Mouse (Mus musculus): Measurements from ENCODE around the gene Adcy6.
"Not testable (repeated sequence)": the region's sequence is repeated elsewhere in the genome, so short reads cannot be mapped to it uniquely, and the experiment has no call there.

The Adcy6 gene

DNA sequence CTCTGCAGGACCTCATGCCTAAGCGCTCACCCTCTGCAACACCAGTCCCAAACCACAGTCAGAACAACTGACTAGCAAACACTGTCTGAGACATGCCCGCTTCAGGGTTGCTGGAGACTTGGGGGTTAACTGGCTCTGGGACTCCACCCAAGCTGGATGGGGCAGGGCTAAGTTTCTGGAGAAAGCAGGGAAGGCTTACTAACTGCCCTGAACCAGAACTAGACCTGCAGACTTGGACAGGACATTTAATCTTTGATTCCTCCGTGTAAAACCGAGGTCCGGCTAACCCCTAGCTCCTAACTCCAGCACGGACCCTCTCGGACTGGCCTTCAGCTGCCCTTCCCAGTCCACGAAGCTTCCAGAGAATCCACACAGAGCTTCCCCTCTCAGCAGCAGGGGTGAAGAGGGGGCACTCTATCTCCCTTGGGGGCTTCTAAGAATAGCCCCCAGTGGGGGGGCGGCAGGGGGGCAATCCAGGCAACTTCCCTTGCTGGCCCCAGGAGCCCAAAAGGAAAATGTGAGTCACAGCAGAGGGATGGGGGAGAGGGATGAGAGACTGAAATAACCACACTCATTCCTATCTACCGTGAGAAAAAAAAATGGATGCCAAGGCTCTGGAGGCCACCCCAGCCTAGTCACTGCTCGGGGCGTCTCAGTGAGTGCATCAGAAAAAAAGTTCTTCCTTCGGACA lies 7.5 kb downstream of the Adcy6 start:
- peak; percentile 41 for DNase-seq (ENCODE audit: low spot score)

DNA sequence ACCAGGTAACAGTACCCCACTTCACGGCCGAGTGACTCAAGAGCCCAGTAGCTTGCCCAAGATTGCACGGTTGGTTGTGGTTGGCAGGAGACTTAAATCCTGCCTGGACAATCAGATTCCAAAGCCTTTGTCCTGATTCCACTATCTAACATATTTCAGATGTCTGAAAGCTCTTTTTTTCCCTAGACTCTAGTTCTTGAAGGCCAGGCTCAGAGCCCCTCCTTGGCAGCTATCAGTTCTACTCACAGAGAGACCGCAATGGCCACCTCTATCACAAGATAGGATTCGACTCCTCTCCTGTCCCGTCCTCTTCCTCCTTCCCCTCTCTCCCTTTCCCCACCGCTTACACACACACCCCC lies 8.1 kb downstream of the Adcy6 start:
- no peak for DNase-seq (ENCODE audit: low spot score)

DNA sequence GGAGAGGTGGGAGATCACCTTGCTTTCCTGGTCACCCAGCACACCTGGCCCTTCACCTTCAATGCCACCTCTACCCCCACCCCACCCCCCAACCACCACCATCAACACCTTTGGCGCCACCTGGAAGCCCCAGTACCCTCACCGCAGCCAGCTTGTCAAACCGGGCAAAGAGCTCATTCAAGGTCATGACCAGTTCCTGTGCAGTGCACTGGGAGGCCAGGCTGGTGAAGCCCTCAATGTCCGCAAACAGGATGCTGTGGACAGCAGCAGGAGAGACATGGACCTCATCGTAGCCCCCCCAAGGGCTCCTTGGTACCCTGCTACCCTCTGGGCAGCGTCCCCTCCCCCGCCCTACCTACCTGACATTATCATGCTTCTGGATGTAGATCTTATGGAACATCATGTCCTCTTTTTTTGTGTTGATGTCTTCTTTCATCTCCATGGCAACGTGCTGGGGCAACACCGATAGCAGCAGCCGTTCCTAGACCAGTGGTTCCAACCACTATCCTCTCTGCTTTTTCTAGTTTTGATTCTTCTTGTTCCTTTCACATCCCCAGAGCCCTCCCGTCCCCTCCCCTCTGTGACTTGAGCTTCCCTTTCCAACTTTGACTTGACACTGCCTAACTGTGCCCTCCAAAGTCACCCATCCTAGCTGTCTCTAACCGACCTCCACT lies 9.7 kb downstream of the Adcy6 start:
- DNase-seq (ENCODE audit: low spot score): no peak

DNA sequence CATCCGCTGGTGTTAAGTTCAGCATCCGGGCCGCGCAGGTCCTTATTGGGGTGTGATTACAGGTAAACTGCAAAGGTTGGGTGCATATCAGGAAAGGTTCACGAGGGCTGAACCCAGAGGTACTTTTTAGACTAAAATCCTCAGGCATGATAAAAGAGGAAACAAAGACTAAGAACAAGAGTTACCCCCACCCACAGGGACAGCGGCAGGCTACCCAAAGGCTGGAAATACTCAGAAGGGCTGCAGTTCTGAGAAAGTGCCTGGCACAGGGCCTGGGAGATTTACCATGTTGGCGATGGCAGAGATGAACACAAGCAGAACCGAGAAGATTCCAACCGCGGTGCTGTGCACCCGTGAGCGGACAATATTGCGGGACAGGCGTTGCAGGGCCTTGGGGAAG lies 13.3 kb downstream of the Adcy6 start:
- DNase-seq (ENCODE audit: low spot score): no peak

DNA sequence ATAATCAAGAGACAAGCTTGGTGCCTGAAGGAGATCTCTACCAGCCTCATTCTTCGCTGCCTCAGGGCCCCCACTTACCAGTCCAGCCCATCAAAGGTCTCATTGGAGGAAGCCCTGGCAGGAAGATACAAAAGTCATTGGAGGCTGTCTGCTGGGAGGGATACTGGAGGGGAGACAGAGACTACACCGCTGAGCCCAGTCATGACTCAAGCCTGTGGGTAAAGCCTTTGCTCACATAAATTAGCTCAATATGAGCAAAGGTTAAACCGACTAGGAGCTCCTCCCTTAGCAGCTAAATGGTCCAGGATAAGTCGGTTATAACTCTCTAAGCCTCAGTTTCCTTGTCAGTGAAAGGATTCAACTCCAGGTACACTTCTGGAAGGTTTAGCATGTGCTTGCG lies 14.8 kb downstream of the Adcy6 start:
- no peak for DNase-seq (ENCODE audit: low spot score)

DNA sequence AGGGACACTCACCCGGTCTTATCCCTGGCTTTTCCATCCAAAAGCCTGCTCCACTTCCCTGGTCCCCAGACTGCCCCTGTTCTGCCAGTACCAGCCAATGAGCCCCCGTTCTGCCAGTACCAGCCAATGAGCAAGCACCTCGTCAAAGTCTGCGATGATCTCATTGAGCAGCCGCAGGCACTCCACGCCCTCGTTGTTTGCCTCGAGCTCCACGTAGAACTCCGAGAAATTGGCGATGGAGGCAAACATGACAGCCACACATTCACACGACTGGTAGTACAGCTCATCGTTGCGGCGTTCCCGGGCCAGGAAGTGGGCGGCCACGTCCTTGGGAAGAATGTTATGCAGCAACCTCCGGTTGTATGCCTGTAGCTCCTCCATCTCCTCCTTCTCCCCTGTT lies 15.7 kb downstream of the Adcy6 start:
- DNase-seq (ENCODE audit: low spot score): no peak

DNA sequence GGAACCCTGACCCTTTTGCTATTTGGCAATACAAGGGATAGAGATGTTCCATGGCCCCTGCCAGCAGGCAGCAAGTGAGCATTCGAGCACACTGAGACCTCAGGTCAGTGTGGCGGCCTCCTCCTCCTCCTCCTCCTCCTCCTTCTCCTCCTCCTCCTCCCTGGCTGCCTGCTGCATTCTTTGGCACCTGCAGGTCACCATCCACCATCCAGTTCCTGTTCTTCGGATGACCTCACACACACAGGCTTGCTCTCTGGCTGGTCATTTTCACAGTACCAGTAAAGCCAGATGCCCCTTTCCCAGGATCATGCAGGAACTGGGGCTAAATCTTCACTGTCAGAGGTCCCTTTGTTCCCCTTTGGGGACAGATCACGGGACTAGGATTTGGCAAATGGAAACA lies 18.5 kb downstream of the Adcy6 start:
- peak; percentile 38 for DNase-seq (ENCODE audit: low spot score)

DNA sequence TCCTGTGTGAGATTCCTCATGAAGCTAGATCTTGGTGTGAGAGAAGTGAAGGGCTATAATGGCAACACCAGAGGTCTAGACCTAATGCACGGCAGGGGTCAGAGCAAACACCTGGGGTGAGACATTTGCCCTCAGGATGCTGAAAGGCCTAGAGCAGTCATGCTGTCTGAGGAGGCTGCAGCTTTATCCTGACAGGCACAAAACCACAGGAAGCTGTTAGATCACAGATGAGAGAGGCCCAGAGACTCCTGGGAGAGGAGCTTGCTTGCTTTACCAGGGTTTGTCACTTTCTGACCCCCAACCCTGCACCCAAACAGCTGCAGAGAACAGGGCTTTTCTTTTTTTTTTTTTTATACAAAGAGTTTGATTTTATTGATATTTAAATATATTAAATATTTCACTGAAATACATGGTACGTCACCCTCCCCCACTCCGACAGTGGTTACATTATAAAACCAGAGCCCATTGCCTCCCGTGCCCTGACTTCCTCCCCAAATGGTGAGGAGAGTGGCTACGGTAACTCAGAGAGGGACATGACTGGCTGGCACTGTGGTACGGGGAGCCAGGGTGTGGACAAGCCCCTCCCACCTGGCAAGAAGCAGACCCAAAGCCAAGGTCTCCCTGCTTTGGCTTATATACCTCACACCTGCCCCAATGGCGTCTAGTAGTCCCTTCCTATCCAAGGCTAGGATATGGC lies 20.1 kb downstream of the Adcy6 start:
- no peak for DNase-seq (ENCODE audit: low spot score)

DNA sequence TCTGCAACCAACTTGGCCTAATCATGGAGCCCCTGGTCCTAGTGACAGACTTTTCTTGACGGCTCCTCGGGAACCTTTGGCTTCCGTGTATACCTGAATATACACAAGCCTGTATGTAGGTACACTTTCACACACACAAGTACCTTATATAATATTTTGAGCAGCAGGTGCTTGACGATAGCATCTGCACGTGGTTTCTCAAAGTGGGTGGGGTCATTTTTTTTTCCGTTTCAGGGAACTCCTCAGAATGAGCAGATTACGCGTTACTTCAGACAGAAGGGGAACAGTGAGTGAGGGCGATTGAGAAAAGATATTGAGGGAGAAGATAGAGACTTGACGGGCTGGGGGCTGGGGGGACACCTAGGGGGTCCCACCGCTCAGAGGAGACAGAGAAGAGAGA lies 22.1 kb downstream of the Adcy6 start:
- DNase-seq (ENCODE audit: low spot score): no peak

DNA sequence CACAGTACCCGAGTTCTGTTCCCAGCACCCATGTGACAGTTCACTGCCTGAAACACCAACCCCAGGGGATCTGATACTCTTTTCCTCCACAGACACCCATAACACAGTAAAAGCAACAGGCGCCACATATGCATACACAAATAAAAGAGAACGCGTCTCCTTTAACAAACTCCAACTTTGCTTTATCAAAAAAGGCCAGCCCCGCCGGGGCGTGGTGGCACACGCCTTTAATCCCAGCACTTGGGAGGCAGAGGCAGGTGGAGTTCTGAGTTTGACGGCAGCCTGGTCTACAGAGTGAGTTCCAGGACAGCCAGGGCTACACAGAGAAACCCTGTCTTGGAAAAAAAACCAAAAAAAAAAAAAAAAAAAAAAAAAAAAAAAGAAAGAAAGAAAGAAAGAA lies 23.7 kb downstream of the Adcy6 start:
- not testable (repeated sequence) for DNase-seq (ENCODE audit: low spot score)

DNA sequence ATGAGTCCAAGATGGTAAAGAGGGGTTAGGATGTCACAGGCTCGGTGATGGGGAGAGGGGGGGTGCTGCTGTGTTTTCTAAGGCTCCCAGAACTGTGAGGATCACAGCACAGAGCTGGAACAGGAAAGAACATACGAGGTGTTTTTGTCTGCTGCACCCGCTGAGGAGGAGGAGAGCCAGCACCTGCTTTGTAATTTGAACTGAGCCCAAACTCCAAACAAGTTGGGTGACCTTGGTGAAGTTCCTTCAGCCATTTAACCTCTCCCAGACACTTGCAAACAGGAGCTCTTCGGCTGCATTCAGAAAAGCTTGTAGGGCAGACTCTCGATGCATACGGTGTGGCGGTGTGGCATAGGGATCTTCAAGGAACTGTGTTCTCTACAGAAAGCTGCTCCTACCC lies 24.5 kb downstream of the Adcy6 start:
- no peak for DNase-seq (ENCODE audit: low spot score)

DNA sequence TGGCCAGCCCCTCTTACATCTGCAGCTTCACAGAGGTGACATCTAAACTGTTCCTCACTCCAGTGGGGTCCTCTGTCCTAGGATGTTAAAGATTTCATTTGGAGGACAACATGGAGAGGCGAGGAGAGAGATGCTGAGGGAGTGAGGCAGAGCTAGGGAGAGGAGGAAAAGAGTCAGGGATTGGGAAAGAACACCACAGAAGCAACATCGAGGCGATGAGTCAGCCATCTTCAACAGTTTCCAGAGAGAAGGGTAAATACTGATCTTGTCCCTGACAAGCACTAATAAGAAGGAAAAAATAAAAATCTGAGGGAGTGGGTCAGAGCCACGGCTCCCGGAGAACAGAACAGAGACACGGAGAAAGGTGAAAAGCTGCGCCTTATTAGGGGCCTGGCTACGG lies 26.9 kb downstream of the Adcy6 start:
- no peak for DNase-seq (ENCODE audit: low spot score)

DNA sequence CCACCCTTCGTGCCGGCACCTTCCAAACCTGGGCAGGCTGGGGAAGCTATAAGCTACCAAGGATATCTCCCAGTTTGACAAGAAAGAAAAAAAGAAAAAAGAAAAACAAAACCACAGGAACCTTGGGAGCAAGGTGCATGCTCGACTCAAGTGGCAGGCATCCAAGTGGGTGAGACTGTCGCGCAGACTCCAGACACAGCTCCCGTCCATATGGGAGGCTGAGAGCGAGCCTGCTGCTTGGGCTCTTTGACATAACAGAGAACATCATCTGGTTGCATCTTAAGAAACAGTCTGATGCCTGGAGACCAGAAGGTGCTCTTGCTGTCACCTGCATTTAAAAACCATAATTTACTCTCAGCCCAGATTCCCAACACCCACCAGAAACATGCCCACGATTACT lies 27.5 kb downstream of the Adcy6 start:
- DNase-seq (ENCODE audit: low spot score): peak; percentile 84

DNA sequence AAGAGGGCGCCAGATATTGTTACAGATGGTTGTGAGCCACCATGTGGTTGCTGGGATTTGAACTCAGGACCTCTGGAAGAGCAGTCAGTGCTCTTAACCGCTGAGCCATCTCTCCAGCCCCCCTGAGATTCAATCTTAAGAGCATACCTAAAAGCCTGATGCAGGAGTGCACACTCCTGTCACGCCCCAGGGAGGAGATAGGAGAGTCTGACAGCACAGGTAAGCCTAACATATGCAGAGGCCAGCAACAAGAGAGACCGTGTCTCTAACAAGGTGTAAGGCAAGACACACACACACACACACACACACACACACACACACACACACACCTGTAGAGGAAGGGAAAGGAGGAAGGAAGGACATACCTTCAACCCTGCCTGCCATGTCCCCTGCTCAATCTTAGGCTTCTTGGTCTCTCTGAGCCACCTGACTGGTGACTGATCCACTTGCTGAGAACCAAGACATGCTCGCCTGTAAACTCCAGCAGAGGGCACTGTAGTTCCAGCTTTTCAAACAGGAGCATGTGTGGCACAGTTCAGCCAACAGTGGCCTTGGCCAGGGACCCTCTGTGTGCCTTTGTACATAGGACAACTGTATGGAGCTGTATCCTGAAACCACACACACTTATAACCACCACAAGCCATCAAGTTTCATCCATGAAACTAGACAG lies 29.9 kb downstream of the Adcy6 start:
- DNase-seq (ENCODE audit: low spot score): peak; percentile 91

DNA sequence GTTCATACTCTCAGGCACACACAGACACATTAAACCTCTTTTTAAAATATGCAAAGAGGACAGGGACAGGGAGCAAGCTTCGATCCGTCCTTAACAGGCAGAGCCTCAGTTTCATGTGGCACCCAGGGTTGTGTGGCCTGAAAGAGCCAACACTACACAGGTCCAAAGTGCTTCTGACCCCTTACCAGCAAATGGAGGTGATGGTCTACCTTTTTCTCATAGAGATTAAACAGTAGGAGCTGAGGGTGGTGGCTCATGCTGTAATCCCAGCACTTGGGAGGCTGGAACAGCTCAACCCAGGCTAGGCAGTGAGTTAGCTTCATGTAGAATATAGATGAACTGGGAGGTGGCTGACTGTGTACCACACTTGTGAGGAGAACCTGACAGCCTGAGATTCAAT lies 30.6 kb downstream of the Adcy6 start:
- no peak for DNase-seq (ENCODE audit: low spot score)

DNA sequence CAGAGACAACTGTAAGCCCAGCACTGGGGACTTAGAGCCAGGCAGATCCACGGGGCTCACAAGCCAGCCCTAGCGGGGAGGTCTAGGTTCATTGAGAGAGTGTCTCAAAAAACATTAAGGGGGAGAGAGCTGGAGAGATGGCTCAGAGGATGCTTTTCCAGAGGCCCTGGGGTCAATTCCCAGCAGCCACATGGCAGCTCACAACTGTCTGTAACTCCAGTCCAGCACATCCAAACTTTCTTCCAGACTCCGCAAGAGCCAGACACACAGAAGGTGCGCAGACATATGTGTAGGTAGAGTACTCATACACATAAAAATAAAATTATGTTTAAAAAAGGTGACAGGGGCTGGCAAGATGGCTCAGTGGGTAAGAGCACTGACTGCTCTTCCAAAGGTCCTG lies 36.6 kb downstream of the Adcy6 start:
- DNase-seq (ENCODE audit: low spot score): no peak

DNA sequence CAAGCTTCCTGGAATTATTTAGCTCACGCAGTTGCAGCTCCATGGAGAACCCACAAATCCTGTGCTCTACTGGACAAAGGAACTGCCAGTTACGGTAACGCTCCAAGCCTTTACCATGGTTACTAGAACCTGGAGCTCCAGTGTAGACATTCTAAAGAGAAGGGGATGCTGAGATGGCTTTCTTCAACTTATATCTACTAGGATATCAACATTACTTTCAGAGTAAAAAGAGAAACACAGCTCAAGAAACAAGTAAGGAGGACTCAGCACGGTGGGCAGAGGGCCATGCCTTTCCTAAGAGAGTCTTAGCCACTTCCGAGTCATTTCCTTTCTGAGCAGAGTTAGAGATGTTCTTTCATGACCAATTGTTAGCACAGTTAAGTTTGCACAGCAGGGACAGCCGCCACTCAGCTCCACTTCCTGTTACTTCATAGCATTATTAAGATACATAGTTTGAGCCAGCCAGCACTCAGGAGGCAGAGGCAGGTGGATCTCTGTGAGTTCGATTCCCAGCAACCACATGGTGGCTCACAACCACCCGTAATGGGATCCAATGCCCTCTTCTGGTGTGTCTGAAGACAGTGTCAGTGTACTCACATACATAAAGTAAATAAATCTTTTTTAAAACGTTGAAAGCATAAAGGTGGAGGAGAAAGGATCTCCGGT lies 38.9 kb downstream of the Adcy6 start, which contains the start of the genes Ccnt1 and 4930415O20Rik:
Gene Ccnt1, minus strand, starts transcription at position 51 of the 666 bp plus-strand sequence.
Gene 4930415O20Rik, plus strand, starts transcription at position 132 of the 666 bp plus-strand sequence.
- DNase-seq (ENCODE audit: low spot score): no peak

DNA sequence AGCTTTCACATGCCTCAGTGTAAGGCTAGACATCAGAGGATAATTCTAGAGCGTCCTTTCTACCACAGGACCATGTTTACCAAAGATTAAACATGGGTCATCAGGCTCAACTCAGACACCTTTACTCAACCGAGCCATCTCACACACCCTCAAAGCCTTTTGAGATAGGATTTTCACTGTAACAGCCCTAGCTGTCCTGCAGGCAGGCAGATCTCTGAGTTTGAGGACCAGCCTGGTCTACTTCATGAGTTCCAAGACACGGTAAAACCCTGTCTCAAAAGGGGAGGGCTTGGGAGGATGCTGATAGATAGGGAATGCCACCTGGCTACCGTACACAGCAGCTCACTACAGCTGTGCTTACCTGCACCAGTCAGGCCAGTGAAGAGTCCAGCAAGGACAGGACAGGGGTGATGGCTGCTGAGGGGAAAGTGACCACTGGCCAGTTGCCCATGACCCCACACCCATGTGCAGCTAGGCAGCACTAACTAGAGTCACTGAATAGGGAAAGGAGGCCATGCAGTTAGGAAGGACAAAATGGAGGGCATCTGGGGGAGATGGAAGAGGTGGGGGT lies 40.0 kb downstream of the Adcy6 start:
- DNase-seq (ENCODE audit: low spot score): no peak

DNA sequence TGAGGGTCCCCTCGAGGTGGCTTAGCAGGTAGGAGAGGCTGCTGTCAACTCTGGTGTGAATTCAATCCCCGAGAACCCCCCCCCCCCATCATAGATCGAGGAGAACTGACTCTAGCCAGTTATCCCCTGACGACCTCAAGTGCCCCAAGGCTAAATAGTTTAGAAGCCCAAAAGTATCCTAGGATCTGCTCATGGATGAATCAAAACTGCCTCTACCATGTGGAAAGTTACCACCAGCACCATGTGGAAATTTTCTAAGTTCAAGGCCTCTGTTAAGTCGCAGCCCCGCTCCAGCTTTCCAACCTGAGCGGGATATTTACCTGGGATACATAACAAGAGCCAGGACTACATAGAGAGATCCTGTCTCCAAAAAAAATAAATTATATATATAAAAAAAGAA lies 40.7 kb downstream of the Adcy6 start:
- peak; percentile 33 for DNase-seq (ENCODE audit: low spot score)

DNA sequence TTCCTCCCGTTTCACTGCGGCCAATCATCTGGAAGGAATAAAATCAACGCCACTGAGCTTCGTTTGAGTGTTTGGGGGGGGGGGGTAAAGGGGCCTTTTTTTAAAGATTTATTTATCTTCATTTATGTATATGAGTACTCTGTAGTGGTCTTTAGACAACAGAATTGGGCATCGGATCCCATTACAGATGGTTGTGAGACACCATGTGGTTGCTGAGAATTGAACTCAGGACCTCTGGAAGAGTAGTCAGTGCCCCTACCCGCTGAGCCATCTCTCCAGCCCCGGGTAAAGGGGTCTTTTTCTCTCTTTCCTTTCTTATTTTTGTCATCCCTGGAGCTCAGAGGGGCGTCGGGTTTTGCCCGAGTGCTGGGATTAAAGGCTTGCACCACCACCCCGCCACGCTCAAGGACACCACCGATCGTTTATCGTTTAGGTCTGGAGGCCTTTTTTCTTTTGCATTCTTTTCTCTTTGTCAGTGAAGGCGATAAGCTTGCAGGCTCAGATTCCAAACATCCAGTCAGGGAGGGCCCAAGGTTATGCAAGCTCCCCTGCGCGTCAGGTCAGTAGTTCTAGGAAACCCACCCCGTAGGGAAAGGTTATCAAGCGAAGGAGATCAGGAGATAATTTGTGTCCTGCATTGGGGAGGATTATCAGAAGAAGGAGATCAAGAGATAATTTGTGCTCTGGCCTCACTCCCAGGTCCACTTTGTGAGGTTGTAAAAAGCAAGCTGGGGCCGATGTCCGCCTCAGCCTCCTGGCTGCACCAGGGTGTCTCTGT lies 41.4 kb downstream of the Adcy6 start:
- DNase-seq (ENCODE audit: low spot score): peak; percentile 55

All from MN1 (cell line).